Mouse (Mus musculus) cerebellum, postnatal 36 days (tissue): ENCODE measurements around the gene Galnt2.

ENCODE experiments used
- DNase-seq, 2 experiments: peaks; one replicate each; pipeline ENCODE4 v3.0.0; 2021 to 2022; ENCODE audit warnings: mixed read lengths in 2 of 2

The Galnt2 gene

DNA sequence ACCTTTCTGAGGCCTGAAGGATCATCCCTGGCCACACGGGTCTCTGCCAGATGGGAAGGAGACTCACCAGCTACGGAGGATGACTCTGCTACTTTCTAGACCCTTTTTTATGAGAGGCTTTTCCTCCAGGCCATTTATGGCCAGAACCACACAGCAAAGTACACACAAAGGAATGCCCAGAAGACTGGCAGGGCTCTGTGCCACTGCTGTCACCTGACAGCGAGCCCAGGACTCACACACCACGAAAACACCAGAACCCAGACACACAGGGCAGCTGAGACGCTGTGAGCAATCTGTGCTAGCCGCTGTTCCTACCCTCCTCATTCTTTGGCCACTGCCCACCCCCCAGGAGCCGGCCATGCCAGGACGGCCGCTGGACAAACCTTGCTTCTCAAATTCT, 144.5 kb downstream of the Galnt2 start:
- peak; percentile 54 to 56 for DNase-seq

DNA sequence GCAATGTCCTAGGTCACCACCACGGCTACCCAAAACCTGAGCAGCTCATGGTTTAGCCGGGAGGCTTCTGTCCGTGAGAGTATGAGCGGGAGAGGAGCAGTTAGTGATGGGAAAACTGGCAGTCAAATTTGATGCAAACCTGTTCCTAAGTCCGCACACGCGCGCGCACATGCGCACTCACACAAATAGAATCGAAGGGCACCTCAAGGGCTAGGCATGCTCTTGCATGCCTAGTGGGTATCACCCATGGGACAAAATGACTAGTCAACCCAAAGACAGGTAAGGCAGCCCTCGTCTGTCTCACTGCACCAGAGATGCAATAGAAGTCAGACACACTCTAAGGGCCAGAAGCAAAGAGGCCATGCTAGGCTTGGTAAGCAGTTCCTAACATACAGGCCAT, 145.2 kb downstream of the Galnt2 start:
- DNase-seq, result peak in 1 of 2 experiments; percentile 2

- DNase-seq, result no peak
Observed at GRCm38 (mm10) chr8:124379289-124379688, 148.1 kb downstream of the Galnt2 start.

DNA sequence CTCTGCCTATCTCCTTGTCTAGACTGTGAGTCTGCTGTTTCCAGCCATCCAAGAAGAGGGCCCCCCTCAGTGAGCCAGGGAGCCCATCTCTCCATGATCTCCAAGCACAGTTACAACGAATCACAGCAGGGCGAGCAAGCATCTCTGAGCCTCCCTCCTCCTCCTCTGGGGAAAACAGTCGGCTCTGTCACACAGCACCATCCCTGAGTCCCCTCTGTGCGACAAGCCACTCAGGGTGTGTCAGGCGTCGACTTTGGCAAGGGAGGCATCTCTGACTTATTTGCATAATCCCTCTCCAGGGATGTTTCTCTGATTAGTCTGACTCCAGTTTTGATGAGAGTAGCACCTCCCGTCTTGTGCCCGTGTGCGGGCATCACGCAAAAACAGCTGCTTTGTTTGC, 151.0 kb downstream of the Galnt2 start:
- no peak for DNase-seq

- no peak for DNase-seq
Observed at GRCm38 (mm10) chr8:124384336-124384735, 153.1 kb downstream of the Galnt2 start.

GRCm38 (mm10) chr8:124386225-124386899, 155.2 kb downstream of the Galnt2 start:
- peak; percentile 52 to 60 for DNase-seq

DNA sequence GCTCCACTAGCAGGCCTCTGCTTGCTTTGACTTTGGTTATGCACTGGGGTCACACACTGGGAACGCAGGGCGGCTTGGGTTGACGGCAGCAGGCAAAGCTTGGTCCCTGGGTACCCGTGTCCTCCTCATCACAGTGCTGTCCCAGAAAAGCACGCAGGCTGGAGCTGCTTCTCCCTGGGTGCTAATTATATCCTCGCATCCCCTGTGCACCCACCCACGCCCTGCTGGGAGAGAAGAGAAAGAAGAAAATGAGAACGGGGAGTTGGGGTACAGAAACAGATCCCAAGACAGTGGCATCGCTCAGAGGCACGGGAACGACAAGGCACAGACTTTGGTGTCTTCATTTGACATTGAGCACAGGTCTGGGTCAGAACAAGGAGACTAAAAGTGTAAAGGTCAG, 158.3 kb downstream of the Galnt2 start:
- no peak for DNase-seq

DNA sequence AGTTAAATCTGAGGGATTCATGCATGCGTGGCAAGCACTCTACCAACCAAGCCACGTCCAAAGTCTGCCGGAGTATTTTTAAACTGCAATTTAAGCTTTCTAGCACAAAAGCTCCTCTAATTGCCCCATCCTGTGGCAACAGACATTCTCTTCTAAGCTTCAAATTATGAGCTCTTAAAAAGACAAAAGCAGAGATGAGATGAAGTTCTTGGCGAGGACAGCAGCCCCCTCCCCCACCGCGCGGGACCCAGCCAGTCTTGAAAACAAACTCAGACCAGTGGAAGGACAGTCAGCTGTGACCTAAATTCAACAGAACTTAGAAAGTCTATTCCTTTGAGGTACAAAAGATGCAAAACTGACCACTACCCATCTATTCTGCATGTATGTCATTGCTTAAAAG, 160.0 kb downstream of the Galnt2 start:
- DNase-seq, result no peak

GRCm38 (mm10) chr8:124392271-124393012, 161.3 kb downstream of the Galnt2 start:
- no peak for DNase-seq

GRCm38 (mm10) chr8:124393013-124393412, 161.8 kb downstream of the Galnt2 start:
- DNase-seq, result no peak

DNA sequence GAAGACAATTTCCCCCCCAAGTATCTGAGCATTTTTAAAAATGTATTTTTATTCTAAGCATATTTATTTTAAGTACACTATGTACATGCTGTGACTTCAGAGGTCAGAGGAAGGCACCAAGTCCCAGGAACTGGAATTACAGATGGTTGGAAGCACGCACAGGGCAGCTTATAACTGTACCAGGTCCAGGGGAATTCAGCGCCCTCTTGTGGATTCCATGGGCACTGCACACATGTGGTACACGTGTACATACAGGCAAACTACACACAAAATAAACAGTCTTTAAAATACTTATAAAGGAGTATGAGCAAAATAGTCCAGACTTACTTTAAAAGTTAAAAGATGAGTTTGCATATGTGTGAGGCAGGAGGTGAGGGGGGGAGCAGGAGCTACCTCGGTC, 162.7 kb downstream of the Galnt2 start:
- no peak for DNase-seq

GRCm38 (mm10) chr8:124394951-124395350, 163.8 kb downstream of the Galnt2 start:
- DNase-seq, result no peak
